Mouse (Mus musculus): ENCODE measurements around the gene Gm12216.

DNA sequence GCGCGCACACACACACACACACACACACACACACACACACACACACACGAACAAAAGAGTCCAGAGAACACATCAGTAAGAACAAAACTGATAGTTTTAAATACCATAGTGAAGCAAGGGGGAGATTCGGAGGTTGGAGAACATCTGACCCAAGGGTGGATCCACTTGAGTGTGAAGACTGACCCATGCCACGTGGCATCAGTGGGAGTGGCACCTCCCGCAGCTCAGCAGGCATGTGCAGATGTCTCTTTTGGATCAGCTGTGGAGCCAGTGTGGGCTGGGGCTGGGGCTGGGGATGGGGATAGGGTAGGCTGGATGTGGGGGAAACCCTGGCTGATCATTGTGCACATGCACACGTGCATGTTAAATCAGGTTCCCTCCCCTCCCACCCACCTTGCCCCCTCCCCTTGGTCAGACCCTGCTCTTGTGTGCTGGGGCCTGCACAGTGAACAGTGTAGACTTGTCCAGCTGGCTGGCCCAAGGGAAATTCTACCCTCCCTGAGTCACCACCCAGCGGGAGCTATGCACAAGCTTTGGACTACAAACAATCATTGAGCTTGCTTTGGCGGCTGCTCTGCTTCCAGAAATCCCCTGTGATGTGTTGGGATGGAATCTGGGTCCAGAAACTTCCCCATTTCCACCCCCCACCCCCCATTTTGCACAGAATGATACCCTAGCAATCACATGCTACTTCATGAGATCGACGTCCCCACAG is 37.7 kb downstream of the Gm12216 start:
- TF ChIP-seq CTCF (IDR thresholded peaks at IDR 0.05; ENCODE audit: low read depth, low read length): no peak
- no peak for TF ChIP-seq POLR2A (IDR thresholded peaks at IDR 0.05; ENCODE audit: insufficient read depth, low read length)
